Mouse (Mus musculus): Measurements from ENCODE around the gene Gm14226. TPM values are rescaled to one million over a fixed set of nuclear protein-coding genes. Genes with fewer than 3 reads are reported as not detected.
A peak's percentile ranks its signal among the peaks of the same experiment; 100 is the strongest.
"Not testable (repeated sequence)": the region's sequence is repeated elsewhere in the genome, so short reads cannot be mapped to it uniquely, and the experiment has no call there.

The Gm14226 gene
- total RNA-seq, 1 experiment from 2014 or later, result not detected

DNA sequence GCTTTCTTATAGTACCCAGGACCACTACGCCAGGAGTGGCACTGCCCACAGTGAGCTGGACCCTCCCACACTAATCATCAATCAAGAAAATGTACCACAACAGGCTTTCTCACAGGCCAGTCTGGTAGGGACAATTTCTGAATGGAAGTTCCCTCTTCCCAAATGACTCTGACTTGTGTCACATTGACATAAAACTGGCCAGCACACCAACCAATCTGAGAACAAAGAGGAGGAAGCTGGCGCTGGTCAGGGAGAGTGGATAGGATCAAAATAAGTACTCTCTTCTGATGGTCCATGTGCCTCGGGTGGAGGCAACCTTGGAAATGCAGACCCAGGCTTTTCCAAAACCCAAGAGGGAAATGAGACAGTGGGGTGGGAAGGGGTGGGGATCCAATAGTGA lies 26.5 kb downstream of the Gm14226 start:
- ATAC-seq (replicated peaks in 1 of 2; ENCODE audit: insufficient read depth in 1 of 2, low FRiP score in 2 of 2, low TSS enrichment in 1 of 2, low read depth in 1 of 2, poor library complexity in 2 of 2, severe bottlenecking in 2 of 2), result no peak

DNA sequence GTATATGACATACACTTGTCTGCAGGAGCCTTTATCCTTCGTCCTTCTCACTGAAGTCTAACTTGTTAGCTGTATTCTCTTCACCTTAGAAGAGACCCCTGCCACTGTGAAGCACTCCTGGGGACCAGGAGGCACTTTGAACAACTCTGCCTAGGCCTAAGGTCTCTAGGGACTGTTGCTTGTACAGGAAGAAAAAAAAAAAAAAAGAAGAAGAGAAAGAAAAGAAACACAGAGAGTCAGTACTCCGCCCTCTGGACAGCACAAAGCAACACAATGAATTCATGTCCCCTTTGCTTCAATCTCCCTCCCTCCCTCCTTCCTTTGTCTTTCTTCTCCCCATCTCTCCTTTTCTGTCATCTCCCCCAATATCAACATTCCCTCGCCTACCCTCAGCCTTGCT lies 27.0 kb downstream of the Gm14226 start:
- no peak for ATAC-seq (replicated peaks in 1 of 2; ENCODE audit: insufficient read depth in 1 of 2, low FRiP score in 2 of 2, low TSS enrichment in 1 of 2, low read depth in 1 of 2, poor library complexity in 2 of 2, severe bottlenecking in 2 of 2)

DNA sequence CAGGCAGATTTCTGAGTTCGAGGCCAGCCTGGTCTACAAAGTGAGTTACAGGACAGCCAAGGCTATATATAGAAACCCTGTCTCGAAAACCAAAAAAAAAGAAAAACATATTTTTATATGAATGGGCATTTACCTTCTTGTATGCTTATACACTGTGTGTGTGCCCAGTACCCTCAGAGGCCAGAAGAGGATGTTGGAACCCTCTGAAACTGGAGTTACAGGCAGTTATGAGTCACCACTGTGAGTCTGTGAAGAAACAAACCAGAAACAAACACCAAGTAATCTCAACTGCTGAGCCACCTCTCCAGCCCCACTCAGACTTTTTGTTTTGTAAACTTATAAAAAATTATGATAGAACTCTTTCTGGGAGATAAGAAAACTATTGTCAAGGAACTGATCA lies 28.7 kb downstream of the Gm14226 start:
- no peak for ATAC-seq (replicated peaks in 1 of 2; ENCODE audit: insufficient read depth in 1 of 2, low FRiP score in 2 of 2, low TSS enrichment in 1 of 2, low read depth in 1 of 2, poor library complexity in 2 of 2, severe bottlenecking in 2 of 2)

DNA sequence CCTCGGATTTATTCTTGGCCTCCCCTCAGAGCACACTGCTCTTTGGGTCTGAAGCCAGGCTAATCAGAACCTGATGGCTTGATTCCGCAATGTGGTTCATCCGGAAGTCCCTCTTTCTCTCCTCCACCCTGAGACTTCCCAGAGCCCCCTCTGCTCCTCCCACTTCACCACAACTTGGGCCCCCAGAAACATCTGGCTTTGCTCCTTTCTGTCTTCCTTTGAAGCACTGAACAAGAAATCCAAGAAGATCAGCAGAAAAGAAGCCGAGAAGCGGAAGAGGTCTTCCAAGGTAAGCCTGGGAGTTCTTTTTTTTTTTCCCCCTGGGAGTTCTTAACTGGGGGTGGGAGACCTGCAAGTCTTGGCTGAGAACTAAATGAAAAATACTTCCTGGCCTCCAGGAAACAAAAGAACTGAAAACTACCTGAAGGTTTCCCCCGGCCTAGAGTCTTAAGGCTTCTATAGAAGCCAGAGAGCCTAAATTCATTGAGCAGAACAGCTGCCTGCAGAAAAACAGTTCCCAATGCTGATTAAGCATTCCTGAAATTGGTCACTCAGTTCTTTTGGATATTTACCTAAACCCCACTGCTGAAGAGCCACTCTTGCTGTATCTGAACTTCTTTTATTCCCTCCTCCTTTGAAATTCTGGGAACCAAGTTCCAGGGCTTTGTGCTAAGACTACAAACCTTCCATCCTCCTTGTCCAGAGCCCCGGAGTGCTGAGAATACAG lies 29.5 kb downstream of the Gm14226 start:
- ATAC-seq (replicated peaks in 1 of 2; ENCODE audit: insufficient read depth in 1 of 2, low FRiP score in 2 of 2, low TSS enrichment in 1 of 2, low read depth in 1 of 2, poor library complexity in 2 of 2, severe bottlenecking in 2 of 2), result no peak

DNA sequence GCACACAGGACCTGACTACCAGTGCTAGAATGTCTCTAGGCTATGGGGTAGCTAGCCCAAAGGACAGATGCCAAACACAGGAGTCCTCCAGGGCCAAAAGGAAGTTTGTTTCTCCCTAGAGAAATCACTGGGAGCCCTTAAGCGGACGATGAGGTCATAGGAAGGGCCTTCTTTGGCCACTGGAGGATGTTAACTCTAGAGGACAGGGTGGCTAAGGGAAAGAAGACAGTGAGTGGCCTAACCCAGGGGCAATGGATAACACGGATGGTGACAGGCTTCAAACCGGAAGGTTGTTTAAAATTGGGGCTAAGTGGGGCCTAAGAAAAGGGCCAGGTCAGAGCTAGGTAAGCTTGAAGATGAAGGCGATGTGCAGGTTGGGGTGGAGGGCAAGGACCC lies 32.0 kb downstream of the Gm14226 start:
- ATAC-seq (replicated peaks in 1 of 2; ENCODE audit: insufficient read depth in 1 of 2, low FRiP score in 2 of 2, low TSS enrichment in 1 of 2, low read depth in 1 of 2, poor library complexity in 2 of 2, severe bottlenecking in 2 of 2), result no peak

GRCm38 (mm10) chr2:155050504-155051236 lies 32.6 kb downstream of the Gm14226 start:
- peak; percentile 92 to 93 for ATAC-seq (replicated peaks in 1 of 2; ENCODE audit: insufficient read depth in 1 of 2, low FRiP score in 2 of 2, low TSS enrichment in 1 of 2, low read depth in 1 of 2, poor library complexity in 2 of 2, severe bottlenecking in 2 of 2)

DNA sequence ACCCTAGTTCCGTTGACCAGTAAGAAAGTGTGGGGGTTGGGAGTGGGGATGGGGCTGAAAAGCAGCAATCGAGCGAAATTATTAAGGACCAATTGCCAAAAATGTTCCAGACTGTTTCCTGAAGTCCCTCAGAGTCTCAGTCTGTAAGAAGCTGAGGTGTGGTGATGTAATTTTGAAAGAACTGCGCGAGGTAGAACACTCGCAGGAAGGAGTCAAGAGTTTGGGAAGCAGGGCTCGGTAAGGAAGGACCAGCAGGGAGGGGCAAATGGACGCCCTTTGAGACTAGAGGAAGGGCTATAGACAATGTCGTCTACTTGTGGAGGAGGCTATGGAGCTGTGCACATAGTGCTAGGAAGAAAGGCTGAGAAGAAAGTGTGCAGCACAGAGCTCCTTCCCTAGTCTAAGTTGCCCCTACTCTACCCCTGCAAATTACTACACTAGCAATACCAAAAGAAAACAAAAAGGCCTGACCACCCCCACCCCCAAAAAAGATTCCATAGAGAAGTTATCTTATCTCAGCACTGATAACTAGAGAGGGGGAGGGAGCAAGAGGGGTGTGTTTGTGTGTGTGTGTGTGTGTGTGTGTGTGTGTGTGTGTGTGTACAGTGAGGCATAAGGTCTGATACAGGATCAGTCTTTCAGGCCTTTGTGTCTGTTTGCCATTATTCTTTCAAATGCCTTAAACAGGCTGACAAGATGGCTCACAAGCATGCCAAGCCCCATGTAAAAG lies 33.7 kb downstream of the Gm14226 start:
- no peak for ATAC-seq (replicated peaks in 1 of 2; ENCODE audit: insufficient read depth in 1 of 2, low FRiP score in 2 of 2, low TSS enrichment in 1 of 2, low read depth in 1 of 2, poor library complexity in 2 of 2, severe bottlenecking in 2 of 2)

- no peak for ATAC-seq (replicated peaks in 1 of 2; ENCODE audit: insufficient read depth in 1 of 2, low FRiP score in 2 of 2, low TSS enrichment in 1 of 2, low read depth in 1 of 2, poor library complexity in 2 of 2, severe bottlenecking in 2 of 2)
Observed at GRCm38 (mm10) chr2:155052681-155053080, 34.6 kb downstream of the Gm14226 start.

- not testable (repeated sequence) for ATAC-seq (replicated peaks in 1 of 2; ENCODE audit: insufficient read depth in 1 of 2, low FRiP score in 2 of 2, low TSS enrichment in 1 of 2, low read depth in 1 of 2, poor library complexity in 2 of 2, severe bottlenecking in 2 of 2)
Observed at GRCm38 (mm10) chr2:155053512-155053911, 35.4 kb downstream of the Gm14226 start.

- ATAC-seq (replicated peaks in 1 of 2; ENCODE audit: insufficient read depth in 1 of 2, low FRiP score in 2 of 2, low TSS enrichment in 1 of 2, low read depth in 1 of 2, poor library complexity in 2 of 2, severe bottlenecking in 2 of 2), result no peak
Observed at GRCm38 (mm10) chr2:155054672-155055071, 36.6 kb downstream of the Gm14226 start.

DNA sequence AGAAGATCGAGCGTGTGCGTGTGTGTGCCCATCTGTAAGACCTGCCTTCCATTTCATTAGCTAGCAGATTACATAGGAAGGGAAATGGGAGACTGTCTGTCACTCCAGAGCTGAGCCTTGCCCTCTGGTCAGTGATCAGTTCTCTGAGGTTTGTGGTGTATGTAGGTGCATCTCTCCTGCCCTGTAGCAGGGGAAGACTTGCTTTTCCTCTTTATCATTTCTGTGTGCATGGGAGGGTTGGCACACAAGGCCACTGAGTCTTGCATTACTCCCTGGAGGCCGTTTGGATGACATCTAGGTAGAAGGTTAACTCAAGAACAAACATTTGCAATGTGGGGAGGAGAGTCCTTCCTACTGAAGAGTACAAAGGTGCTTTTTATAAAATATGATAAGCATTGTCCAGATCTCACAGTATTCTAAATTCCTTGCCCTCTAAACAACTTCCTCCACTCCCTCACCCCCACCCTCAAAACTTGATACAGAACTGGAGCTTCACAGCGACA lies 38.1 kb downstream of the Gm14226 start:
- no peak for ATAC-seq (replicated peaks in 1 of 2; ENCODE audit: insufficient read depth in 1 of 2, low FRiP score in 2 of 2, low TSS enrichment in 1 of 2, low read depth in 1 of 2, poor library complexity in 2 of 2, severe bottlenecking in 2 of 2)

- ATAC-seq (replicated peaks in 1 of 2; ENCODE audit: insufficient read depth in 1 of 2, low FRiP score in 2 of 2, low TSS enrichment in 1 of 2, low read depth in 1 of 2, poor library complexity in 2 of 2, severe bottlenecking in 2 of 2), result no peak
Observed at GRCm38 (mm10) chr2:155057361-155057760, 39.3 kb downstream of the Gm14226 start.

DNA sequence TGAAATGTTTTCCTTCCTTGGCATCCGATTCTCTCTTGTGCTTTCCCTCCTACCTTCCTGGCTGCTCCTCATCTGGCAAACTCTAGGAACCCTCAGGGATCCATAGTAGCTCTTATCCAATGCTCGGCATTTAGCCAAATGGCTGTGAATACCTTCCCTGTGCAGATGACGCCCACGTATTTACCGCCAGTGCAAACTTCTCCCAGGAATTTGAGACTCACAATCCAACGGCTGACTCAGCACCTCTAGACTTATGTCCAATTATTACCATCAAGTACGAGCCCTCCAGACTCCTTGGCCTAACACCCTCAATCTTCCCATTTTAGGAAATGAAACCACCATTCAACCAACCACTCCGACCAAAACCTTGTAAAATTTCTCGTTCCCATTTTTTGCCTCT lies 53.0 kb downstream of the Gm14226 start:
- ATAC-seq (replicated peaks in 1 of 2; ENCODE audit: insufficient read depth in 1 of 2, low FRiP score in 2 of 2, low TSS enrichment in 1 of 2, low read depth in 1 of 2, poor library complexity in 2 of 2, severe bottlenecking in 2 of 2), result no peak

DNA sequence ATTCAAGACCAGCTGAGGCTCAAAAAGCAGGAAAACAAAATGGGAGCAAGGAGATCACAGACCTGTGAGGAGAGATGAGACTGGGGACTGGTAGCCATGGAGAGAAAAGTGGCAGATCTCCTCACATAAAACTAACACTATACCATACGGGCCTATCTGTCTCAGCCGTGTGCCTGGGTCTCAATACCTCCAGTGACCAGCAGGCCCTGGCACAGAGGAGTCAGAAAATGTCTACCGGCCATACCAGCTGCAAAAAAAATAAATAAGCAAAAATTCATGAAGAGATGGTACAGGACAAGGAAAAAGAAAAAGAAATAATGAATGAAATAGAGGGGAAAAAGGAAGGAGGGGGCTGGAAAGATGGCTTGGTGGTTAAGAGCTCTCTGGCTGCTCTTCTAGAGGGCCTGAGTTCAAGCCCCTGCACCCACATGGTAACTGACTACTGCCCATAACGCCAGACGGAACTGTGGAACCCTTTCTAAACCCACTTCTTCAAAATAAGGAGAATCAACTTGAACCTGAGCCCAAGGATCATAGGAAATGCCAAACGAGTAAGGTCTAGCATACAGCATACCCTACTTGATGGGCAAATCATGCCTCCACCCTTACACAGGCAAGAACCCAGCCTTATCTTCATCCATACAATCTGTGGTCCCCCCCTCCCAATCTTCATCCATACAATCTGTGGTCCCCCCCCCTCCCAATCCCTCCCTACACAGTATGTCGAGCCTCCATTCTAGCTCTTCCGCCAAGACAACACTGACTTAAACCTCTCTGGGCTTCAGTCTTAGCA lies 54.5 kb downstream of the Gm14226 start:
- no peak for ATAC-seq (replicated peaks in 1 of 2; ENCODE audit: insufficient read depth in 1 of 2, low FRiP score in 2 of 2, low TSS enrichment in 1 of 2, low read depth in 1 of 2, poor library complexity in 2 of 2, severe bottlenecking in 2 of 2)

GRCm38 (mm10) chr2:155073347-155073746 lies 55.3 kb downstream of the Gm14226 start:
- no peak for ATAC-seq (replicated peaks in 1 of 2; ENCODE audit: insufficient read depth in 1 of 2, low FRiP score in 2 of 2, low TSS enrichment in 1 of 2, low read depth in 1 of 2, poor library complexity in 2 of 2, severe bottlenecking in 2 of 2)

DNA sequence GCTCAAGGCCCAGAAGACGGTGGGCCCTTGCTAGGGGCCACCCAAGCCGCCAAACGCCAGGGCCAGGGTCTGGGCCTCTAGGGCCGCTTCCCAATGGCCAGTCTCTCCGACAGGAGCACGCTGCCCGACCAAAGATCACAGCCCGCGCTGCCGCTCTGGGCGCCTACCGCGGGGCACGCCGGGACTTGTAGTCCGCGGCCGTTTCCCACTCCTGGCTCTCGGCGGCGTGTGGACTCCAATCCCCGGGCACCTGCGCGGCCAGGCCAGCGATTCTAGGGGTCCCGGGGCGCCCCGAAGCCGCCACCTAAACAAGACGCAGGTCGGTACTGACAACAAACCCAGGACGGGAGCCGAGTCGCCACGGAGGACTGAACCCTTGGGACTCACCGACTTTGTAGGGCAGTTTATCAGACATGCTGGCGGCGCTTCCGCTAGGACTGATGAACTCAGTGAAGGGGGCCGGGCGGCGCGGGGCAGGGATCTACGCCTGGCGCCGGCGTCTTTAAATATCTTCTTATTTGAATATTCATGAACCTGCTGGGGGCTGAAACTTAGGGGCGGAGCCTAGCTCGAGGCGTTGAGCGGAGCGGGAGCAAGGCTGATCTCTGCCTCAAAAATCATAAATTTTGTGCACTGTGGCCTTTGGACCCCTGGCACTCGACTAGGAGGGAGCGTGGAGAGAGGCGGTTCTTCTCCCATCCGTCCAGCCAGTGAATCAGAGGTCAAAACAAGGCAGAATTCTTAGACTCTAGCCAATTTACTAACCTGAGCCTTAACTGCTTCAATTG lies 56.1 kb downstream of the Gm14226 start, which contains the start of gene Ahcy:
TSS of gene Ahcy (minus strand) at position 520 of the 788 bp plus-strand sequence.
- peak; percentile 91 to 93 for ATAC-seq (replicated peaks in 1 of 2; ENCODE audit: insufficient read depth in 1 of 2, low FRiP score in 2 of 2, low TSS enrichment in 1 of 2, low read depth in 1 of 2, poor library complexity in 2 of 2, severe bottlenecking in 2 of 2)

All from hematopoietic stem cell, adult 5-6 weeks (primary cell).